Mouse (Mus musculus) left cerebral cortex, adult 11 months (tissue): Measurements from ENCODE around the gene Slc4a7.

Experiments
- DNase-seq: peaks from one replicate; pipeline ENCODE4 v3.0.0; 2022; ENCODE audit warnings: low spot score

The Slc4a7 gene

GRCm38 (mm10) chr14:14701710-14702329 is at the start of gene Slc4a7:
Slc4a7 (plus strand) TSS chr14:14702279.
- no peak for DNase-seq

GRCm38 (mm10) chr14:14670597-14670996 is 31.5 kb upstream of the Slc4a7 start:
- DNase-seq, result no peak

GRCm38 (mm10) chr14:14681611-14682010 is 20.5 kb upstream of the Slc4a7 start:
- no peak for DNase-seq

GRCm38 (mm10) chr14:14684771-14685170 is 17.3 kb upstream of the Slc4a7 start:
- DNase-seq, result no peak

GRCm38 (mm10) chr14:14686101-14686551 is 16.0 kb upstream of the Slc4a7 start:
- no peak for DNase-seq

GRCm38 (mm10) chr14:14687258-14687890 is 14.7 kb upstream of the Slc4a7 start:
- DNase-seq, result no peak

- peak; percentile 83 for DNase-seq
Observed at GRCm38 (mm10) chr14:14702399-14703345, 593 bp downstream of the Slc4a7 start.

GRCm38 (mm10) chr14:14703346-14703871 is 1.3 kb downstream of the Slc4a7 start:
- DNase-seq, result no peak

- DNase-seq, result no peak
Observed at GRCm38 (mm10) chr14:14704651-14705050, 2.6 kb downstream of the Slc4a7 start.

GRCm38 (mm10) chr14:14705126-14705525 is 3.0 kb downstream of the Slc4a7 start:
- no peak for DNase-seq

- no peak for DNase-seq
Observed at GRCm38 (mm10) chr14:14706381-14706780, 4.3 kb downstream of the Slc4a7 start.

GRCm38 (mm10) chr14:14707061-14707460 is 5.0 kb downstream of the Slc4a7 start:
- DNase-seq, result no peak

GRCm38 (mm10) chr14:14709021-14709420 is 6.9 kb downstream of the Slc4a7 start:
- no peak for DNase-seq

GRCm38 (mm10) chr14:14714130-14714529 is 12.1 kb downstream of the Slc4a7 start:
- DNase-seq, result no peak

GRCm38 (mm10) chr14:14715794-14716193 is 13.7 kb downstream of the Slc4a7 start:
- no peak for DNase-seq

- DNase-seq, result no peak
Observed at GRCm38 (mm10) chr14:14716843-14717242, 14.8 kb downstream of the Slc4a7 start.

GRCm38 (mm10) chr14:14718556-14718955 is 16.5 kb downstream of the Slc4a7 start:
- DNase-seq, result no peak

- DNase-seq, result no peak
Observed at GRCm38 (mm10) chr14:14781169-14781568, 79.1 kb downstream of the Slc4a7 start.

GRCm38 (mm10) chr14:14784223-14784622 is 82.1 kb downstream of the Slc4a7 start:
- DNase-seq, result no peak

GRCm38 (mm10) chr14:14786979-14787378 is 84.9 kb downstream of the Slc4a7 start:
- no peak for DNase-seq

- no peak for DNase-seq
Observed at GRCm38 (mm10) chr14:14789840-14790470, 87.9 kb downstream of the Slc4a7 start.

GRCm38 (mm10) chr14:14799861-14800260 is 97.8 kb downstream of the Slc4a7 start:
- no peak for DNase-seq
